Mouse (Mus musculus) embryonic fibroblast, embryonic 13.5 days (primary cell): ENCODE data around the gene Larp7. TPM values are rescaled to one million over a fixed set of nuclear protein-coding genes. Genes with fewer than 3 reads are reported as not detected.

Source experiments
- H3K27ac ChIP-seq: 2 replicates; pipeline ENCODE4 v1.5.1; 2012; ENCODE audit warnings: low read length, control low read depth, inconsistent platforms; ENCODE audit not compliant: insufficient read depth
- H3K4me1 ChIP-seq: 2 replicates; pipeline ENCODE4 v1.6.1; 2011; ENCODE audit warnings: low read length; ENCODE audit not compliant: control insufficient read depth, insufficient read depth
- H3K4me3 ChIP-seq: 2 replicates; pipeline ENCODE4 v1.5.1; 2011; ENCODE audit warnings: mild to moderate bottlenecking, control low read depth, low read length; ENCODE audit not compliant: insufficient read depth
- CTCF ChIP-seq: IDR thresholded peaks from 2 replicates; pipeline ENCODE4 v1.5.1; 2011; ENCODE audit warnings: mild to moderate bottlenecking, control low read depth, low read length, moderate library complexity, borderline replicate concordance; ENCODE audit not compliant: insufficient read depth
- POLR2A ChIP-seq: IDR thresholded peaks from 2 replicates; pipeline ENCODE4 v1.6.1; 2011; ENCODE audit warnings: low read depth, mild to moderate bottlenecking, control low read depth, low read length, moderate library complexity
- polyA plus RNA-seq: library from polyadenylated mRNA; stranded (reverse); fragments of >200 nt; gene quantifications from 2 replicates; pipeline ENCODE4 v1.2.4, GENCODE M21; 2011; ENCODE audit warnings: low read depth; ENCODE audit not compliant: missing spikeins, insufficient read length

The Larp7 gene
- polyA plus RNA-seq, 1 experiment: 42.6 TPM

DNA sequence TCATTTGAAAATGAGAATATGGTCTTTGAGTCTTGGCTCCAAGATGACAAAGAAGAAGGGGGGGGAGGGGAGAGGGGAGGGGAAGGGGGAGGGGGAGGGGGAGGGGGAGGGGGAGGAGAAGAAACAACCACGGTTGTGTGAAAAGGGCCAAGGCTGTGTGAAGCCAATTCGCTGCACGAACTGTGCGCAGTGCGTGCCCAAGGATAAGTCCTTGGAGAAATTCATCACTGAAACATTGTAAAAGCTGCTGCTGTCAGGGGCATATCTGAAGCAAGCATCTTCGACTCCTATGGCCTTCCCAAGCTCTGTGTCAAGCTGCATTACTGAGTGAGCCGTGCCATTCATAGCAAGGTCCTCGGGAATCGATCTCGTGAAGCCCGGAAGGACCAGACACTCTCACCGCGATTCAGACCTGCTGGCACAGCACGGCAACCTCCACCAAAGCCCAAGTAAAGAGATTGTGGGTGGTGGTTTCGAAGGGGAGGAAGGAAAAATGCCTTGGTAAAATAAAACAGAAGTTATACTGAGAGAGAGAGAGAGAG lies 40.3 kb downstream of the Larp7 start:
- H3K4me1 ChIP-seq: no peaks in the 10 kb centered on the region
- H3K27ac ChIP-seq: no peak overlapping the region
- H3K4me3 ChIP-seq: no peak overlapping the region
- TF ChIP-seq CTCF (no peak), POLR2A (no peak)

DNA sequence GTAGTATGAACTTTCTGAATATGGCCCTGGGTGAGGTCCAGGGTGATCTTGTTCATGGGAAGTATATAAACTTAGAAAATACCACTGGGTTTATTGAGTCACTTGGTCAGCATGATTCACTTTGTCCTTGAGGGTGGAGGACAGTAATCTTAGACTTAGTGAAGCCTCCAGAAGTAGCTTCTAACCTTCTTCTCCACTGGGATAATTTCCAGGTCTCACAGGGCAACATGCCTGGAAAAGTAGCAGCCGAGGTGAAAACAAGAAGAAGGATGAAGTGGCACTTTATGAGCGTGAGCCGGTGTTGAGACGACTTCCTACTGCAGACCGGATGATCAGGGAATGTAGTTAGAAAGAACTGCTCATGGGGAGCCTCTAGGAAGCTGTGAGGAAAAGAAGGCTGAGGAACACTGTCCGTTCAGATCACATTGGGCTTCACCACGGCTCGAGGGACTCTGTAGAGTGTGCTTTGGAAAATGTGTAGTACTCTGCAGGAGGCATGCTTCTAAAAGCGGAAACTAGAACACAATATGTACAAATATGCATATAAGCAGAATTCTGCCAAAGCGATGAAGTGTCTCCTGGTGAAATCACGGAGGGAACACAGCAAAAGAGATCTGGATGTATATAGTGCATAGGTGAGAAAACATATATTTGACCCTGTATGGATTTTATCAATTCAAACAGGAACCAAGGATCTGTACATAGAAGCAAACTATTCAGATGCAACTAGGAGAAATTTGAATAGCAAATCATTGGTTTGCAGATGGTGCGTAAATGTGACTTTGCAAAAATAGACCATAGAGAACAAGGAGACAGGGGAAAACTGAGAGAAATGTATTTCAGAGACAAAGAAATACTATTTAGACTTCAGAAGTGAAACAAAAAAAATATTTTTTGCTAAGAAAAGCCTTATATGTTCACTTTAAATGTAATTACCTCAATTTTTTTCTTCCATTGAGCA lies 41.1 kb downstream of the Larp7 start:
- no peak for TF ChIP-seq CTCF
- TF ChIP-seq POLR2A: no peak
- Histone ChIP-seq H3K27ac (no peak overlapping the region), H3K4me1 (no peaks in the 10 kb centered on the region), H3K4me3 (no peak overlapping the region)

DNA sequence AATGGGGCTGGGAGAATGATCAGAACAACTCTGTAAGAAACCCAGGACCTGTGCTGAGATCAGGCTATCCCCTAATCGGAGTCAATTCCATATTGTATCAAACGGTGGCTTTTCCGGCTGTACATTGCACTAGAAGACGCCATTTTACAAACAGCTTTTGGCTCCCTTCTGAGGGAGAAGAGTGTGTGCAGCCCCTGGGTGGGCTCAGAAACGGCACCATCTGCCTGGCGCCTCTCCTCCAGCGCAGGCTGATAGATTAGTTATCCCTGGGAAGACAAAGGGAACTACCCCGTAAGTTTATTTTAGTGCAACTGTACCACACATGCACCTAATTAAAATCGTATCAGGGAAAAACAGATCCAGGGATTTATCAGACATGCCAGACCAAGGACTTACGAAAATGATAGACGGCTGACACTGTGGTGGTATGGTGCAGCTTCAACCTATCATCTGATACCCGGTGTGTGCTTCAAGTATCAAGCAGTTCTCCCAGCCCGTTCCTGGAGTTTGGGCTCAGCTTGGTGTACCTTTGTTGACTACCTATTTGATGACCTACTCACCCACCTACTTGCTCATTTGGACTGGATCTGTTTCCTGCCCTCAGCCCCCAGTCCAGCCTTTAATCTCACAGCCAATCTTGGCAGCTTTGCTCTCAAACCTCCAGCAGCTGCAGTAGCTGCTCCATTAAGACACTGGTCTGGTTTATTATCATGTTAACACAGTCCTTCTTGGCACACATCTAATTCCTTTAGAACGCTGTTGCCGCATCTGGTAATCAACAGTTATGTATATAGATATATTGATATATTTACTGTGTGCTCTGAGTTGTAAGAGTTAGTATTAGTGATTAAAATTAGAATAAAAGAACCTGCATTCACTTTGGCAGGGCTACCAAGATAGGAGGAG lies 45.0 kb downstream of the Larp7 start:
- TF ChIP-seq POLR2A (no peak), CTCF (no peak)
- H3K4me3 ChIP-seq: no peak overlapping the region
- no peak overlapping the region for H3K27ac ChIP-seq
- no peaks in the 10 kb centered on the region for H3K4me1 ChIP-seq

DNA sequence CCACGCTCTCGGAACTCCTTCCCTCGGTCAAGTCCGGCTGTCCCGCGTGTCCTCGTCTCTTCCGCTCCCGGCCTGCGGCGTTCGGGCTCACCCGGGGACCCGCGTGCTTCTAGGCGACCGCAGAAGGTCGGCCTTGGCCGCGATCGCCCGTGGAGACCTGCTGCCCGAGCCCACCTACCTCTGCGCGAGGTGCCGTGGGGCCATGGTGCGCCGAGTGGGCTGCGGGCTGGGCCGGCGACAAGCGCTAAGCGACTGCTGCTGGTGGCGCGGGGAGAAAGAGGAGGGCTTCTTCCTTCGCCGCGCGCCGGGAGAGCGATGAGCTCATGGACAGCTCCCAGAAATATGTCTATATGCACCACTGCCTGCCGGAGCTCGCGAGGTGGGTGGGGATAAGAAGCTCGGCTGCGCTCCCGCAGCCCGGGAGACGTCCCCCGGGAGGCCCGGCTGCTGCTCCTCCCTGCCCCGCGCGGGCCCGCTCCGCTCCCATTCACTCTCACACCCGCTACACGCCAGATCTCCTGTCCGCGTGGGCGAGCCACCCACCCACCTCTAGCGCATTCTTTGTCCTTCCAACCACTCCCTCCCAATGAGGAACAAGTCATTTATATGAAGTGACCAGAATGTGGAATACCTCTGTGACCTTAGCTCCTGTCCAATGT lies 54.3 kb downstream of the Larp7 start, which contains the start of gene Ank2:
Gene Ank2, minus strand, starts transcription at position 609 of the 659 bp plus-strand sequence.
- Histone ChIP-seq H3K4me3 (peak within 1 kb of the TSS; percentile 37), H3K27ac (no peak within 1 kb of the TSS), H3K4me1 (no peaks in the 10 kb centered on the region; the same call in 1 of the 2 replicates)
- no peak for TF ChIP-seq POLR2A
- no peak for TF ChIP-seq CTCF

DNA sequence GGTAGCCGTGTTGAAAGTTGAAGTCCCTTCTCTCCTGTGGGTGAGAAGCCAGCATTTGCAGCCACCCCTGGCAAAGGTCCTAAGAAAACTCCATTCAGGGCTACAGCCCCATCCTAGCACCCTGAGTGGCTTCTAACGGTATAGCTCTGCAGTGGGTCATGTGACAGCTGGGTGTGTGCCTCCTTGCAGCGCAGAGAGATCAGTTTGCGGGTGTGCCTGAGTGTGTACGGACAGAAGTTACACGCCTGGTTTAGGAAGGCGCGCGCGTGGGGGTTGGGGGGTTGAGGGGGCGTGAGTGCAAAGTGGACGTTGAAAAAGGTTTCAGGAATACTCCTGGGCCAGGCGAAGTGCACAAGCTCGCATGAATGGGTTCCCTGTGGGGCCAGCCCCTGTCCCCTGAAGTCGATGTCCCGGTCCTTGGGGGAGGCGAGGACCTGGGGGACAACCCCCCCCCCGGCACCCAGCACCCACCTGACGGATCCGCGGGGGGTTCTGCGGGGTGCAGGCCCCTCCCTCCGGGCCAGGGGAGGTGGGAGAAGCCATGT lies 54.9 kb downstream of the Larp7 start:
- TF ChIP-seq POLR2A (no peak), CTCF (no peak)
- Histone ChIP-seq H3K4me1 (no peaks in the 10 kb centered on the region; the same call in 1 of the 2 replicates), H3K27ac (no peak overlapping the region), H3K4me3 (peak overlapping the region; percentile 37)

DNA sequence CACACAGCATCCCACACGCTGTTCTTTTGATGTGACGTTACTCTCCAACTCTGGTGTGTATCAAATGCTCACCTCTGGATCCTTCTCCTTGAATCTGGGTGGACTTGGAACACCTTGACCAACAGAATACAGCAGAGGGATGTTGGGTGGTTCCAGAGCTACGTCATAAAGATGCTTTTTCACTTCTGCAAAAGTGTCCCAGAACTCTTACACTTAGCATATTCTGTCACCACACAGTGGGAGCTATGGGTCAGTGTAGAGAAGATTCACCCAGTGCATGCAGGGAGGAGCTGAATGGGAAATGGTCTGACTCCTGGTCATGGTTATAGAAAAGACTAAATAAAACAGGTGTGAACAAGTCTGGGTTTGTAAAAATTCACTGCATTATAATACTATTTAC lies 60.5 kb downstream of the Larp7 start:
- H3K4me1 ChIP-seq: no peaks in the 10 kb centered on the region
- no peak overlapping the region for H3K27ac ChIP-seq
- TF ChIP-seq CTCF (no peak), POLR2A (no peak)
- no peak overlapping the region for H3K4me3 ChIP-seq

DNA sequence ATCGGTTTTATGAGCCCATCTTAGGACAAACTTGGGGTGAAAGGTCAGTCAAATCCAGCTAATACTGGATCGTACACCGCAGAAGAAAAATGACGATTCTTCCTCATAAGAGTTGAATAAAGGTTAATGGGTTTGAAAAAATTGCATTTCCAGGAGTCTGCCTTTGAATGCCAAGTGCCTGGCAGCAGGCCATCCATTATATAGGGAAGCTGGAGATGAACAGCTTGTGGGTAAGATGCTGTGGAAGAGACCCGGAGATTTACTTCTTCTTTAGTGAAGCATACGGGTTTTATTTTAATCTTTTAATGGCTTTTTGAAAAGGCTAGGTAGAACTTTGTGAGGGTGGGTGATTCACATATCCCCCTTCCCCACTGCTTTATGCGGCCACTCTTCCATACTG lies 65.8 kb downstream of the Larp7 start:
- H3K4me3 ChIP-seq: no peak overlapping the region
- no peak for TF ChIP-seq CTCF
- TF ChIP-seq POLR2A: no peak
- no peak overlapping the region for H3K27ac ChIP-seq
- H3K4me1 ChIP-seq: no peaks in the 10 kb centered on the region

Other genes with a start within 250 kb of the Larp7 start
- gene Ank2, start 54.0 kb downstream of the Larp7 start, polyA plus RNA-seq: 39.5 and 53.8 TPM in 2 replicates
- 6.7 and 9.0 TPM in 2 replicates for gene Zgrf1, start 140 bp upstream of the Larp7 start, polyA plus RNA-seq
- not detected in 2 replicates for gene Neurog2, start 79.8 kb upstream of the Larp7 start, polyA plus RNA-seq
- gene Alpk1, start 227.2 kb upstream of the Larp7 start, polyA plus RNA-seq: 6.1 and 6.2 TPM in 2 replicates
- gene Tifa, start 236.5 kb upstream of the Larp7 start, polyA plus RNA-seq: 2.3 and 2.6 TPM in 2 replicates